Mouse (Mus musculus) layer of hippocampus, adult 8-10 months (tissue): ENCODE data around the gene Tmem256. TPM values are rescaled to one million over a fixed set of nuclear protein-coding genes. Genes with fewer than 3 reads are reported as not detected.

Experiments used
- DNase-seq, 2 experiments: peaks; one replicate each; pipeline ENCODE4 v3.0.0; 2022; ENCODE audit warnings: low spot score in 2 of 2
- total RNA-seq, 4 experiments: library from RNA; stranded (reverse); gene quantifications; 2 replicates each; pipeline ENCODE4 v1.2.4; 2022

The Tmem256 gene
- total RNA-seq, 4 experiments from 2014 or later = 113 to 131 (median 121) TPM

DNA sequence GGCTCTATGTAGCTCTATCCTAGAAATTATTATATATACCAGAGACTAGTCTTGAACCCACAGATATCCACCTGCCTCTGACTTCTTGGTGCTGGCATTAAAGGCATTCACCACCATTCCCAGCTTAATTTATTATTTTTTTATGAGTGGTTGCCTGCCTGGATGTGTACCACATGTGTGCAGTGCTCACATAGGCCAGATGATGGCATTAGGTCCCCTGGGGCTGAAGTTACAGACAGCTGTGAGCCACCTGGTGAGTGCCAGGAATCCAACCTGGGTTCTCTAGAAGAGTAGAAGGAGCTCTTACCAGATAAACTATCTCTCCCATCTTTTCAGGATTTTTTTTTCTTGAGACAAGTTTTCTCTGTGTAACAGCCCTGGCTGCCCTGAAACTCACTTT is 28.0 kb upstream of the Tmem256 start:
- DNase-seq = no peak

GRCm38 (mm10) chr11:69815155-69815554 is 23.2 kb upstream of the Tmem256 start, which contains the start of gene Gm39566:
Gene Gm39566, minus strand, starts transcription at chr11:69815298.
- DNase-seq = no peak

GRCm38 (mm10) chr11:69816520-69816919 is 21.8 kb upstream of the Tmem256 start:
- DNase-seq = no peak

DNA sequence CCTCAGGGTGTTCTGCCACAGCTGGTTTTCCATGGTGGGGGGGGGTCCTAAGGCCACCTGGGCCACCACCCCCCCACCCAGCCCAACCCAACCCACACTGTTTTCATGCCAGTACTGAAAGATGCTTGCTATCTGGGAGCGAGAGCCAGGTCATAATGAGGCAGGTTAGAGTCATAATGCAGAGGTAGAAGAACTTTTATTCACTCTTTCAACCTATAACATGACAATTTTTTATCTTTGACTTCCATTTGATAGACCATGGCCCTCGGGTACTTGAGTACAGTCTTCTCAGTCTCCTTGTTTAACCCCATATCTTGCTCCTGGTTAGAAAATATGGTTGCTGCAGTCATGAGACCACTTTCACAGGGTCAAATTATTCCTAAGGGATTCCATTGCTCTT is 19.9 kb upstream of the Tmem256 start, which contains the start of gene Spem2:
Gene Spem2 (minus strand): TSS at position 101 of the 400 bp plus-strand sequence.
- no peak for DNase-seq

GRCm38 (mm10) chr11:69818871-69819270 is 19.4 kb upstream of the Tmem256 start:
- no peak for DNase-seq

DNA sequence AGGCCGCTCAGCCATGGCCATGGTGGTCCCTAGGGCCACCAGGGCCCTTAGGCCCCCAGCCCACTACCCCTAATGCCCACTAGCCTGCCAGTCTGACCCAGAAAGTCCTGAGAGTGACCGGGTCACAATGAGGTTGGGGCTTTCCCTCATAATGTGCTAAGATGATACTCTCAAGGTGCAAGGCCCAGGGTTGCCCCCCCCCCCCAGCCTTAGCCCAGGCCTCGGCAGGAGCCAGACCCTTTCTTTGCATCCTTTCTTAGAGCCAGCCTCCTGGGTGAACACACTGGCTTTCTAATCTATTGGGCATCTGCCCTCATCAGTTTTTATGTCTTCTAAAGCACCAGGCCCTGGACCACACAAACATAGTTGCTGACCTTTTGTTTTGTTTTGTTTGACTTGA is 16.2 kb upstream of the Tmem256 start, which contains the start of gene Spem1:
Gene Spem1 (minus strand): TSS at position 101 of the 400 bp plus-strand sequence.
- DNase-seq = no peak

GRCm38 (mm10) chr11:69823456-69823855 is 14.9 kb upstream of the Tmem256 start:
- no peak for DNase-seq

DNA sequence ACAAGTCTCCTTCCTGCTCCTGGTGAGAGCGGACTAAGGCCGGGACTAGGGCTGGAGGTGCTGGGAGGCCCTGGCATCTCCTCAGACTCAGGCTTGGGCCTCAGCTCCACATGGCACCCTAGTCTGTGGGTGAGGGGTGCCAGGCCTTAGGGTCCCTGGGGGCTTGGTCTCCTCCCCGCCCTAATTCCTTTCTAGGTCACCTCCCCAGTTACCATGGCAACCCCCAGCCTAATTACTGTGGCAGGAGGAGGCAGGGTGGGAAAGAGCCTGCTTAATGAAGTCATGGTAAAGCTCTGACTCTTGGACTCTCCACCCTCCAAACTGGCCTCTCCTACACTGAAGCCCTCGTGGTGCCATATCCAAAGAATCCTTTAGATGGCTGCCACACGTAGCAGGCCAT is 9.5 kb upstream of the Tmem256 start:
- no peak for DNase-seq

- no peak for DNase-seq
These were observed 4.8 kb upstream of the Tmem256 start for GRCm38 (mm10) chr11:69833554-69833953.

- DNase-seq = no peak
These were observed 4.2 kb upstream of the Tmem256 start for GRCm38 (mm10) chr11:69834001-69834549.

- DNase-seq = no peak
These were observed 2.9 kb upstream of the Tmem256 start for GRCm38 (mm10) chr11:69835326-69835965.

DNA sequence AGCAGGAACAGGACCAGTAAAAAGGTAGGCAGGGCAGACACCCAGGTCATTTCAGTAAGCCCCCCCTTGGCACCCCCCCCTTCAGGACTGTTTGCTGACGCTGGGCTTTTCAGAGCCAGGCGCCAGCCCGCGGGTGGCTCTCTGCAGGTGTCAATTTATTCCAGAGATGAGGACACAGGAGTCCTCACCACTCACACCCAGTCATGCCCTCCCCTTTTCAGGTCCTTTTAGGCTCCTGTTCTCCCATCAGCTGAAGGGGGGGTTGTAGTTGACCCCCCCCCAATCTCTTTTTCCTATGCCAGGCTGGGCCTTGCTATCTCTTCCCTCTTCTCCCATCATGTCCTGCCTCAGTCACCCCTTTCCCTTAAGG is 2.4 kb upstream of the Tmem256 start:
- no peak for DNase-seq

DNA sequence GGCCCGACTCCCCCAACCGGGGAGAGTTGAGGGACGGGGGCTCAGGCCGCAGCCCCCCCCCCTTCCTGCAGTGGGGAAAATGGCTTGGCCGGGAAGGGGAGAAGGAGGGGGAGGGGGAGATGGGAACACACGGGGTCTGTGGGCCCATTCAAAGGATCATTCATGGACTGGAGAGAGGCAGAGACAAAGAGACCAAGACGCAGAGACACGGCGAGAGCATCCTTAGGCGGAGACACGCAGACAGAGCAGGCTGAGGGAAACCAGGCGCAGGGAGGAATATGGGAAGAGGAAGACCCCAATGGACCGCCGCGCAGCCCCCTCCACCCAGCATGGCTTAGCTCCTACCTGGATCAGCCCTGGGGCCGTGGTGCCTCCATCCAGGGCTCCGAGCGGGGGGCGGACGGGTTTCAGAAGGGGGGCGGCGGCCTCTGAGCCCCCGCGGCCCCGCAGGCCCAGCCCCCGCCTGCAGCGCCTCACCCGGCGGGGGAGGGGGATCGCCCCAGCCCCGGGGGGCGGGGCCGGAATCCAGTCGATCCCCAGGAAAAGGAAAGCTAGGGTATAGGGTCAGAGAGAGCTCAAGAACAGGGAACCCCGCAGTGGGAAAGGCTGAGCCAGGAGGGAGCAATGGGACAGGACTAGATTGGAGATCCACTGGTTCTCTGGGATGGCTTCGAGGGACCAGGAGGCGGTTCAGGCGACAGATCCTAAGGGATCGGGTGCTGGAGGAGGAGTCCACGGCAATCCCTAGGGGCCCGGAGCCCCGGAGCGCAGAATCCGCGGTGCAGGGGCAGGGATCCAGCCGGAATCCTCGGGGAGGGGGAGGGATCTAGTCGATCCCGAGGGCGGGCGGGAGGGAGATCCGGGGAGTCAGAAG is 1.4 kb upstream of the Tmem256 start:
- DNase-seq = peak; percentile 31 to 37

DNA sequence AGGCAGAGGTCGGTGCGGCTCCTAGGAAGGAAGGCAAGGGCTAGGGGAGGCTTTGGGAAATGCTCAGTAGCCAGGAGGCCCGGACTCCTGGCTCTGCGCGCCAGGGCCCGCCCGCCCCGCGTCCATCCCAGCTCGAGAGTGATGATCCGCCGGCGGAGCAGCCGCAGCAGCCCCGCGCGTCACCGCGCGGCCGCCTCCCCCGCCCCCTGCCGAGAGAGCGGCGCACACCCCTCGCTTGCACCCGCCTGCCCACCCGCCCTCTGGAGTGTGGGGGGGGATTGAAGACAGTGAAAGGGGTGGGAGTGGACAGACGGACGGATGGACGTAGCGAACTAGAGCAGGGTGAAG is 736 bp upstream of the Tmem256 start, which contains the start of gene Nlgn2:
Gene Nlgn2 (minus strand): TSS at position 181 of the 348 bp plus-strand sequence.
- no peak for DNase-seq

DNA sequence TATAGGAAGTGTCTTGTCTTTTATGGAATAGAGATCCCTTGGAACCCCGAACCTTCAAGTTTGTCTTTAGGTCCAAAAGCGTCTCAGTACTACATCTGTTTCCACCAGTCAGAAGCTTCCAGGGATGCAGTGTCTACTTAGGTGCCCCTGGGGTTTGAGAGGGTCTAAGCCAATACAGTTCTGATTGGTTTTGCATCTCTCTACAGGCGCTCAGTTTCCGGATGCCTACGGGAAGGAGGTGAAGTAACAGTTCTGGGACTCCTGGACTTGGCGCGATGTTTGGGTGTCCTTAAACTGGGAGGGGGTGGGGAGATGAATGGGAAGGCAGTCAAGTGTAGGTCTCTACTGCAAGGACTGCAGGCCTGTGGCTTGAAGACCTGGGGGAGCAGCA is 395 bp downstream of the Tmem256 start:
- no peak for DNase-seq

- DNase-seq = peak; percentile 71 to 83
These were observed 7.9 kb downstream of the Tmem256 start, which contains the start of gene Plscr3 for GRCm38 (mm10) chr11:69846198-69846680. Gene Plscr3, plus strand, starts transcription at chr11:69846376.

GRCm38 (mm10) chr11:69846738-69847688 is 8.7 kb downstream of the Tmem256 start:
- DNase-seq = no peak

GRCm38 (mm10) chr11:69848021-69848420 is 9.7 kb downstream of the Tmem256 start:
- no peak for DNase-seq

GRCm38 (mm10) chr11:69849128-69849527 is 10.8 kb downstream of the Tmem256 start:
- DNase-seq = no peak

DNA sequence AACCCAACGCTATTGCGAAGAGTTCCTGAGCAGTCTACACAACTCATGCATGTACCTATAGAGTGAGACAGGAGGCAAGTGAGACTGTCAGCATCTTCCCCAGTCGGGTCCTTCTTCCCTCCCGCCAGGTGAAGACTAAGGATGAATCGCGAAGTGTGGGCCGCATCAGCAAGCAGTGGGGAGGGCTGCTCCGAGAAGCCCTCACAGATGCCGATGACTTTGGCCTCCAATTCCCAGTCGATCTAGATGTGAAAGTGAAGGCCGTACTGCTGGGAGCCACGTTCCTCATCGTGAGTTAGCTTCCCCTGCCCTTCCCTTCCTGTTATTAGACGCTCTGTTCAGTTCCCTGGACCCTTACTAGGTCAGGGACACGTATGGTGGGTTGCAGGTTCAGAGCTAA is 11.6 kb downstream of the Tmem256 start:
- no peak for DNase-seq

DNA sequence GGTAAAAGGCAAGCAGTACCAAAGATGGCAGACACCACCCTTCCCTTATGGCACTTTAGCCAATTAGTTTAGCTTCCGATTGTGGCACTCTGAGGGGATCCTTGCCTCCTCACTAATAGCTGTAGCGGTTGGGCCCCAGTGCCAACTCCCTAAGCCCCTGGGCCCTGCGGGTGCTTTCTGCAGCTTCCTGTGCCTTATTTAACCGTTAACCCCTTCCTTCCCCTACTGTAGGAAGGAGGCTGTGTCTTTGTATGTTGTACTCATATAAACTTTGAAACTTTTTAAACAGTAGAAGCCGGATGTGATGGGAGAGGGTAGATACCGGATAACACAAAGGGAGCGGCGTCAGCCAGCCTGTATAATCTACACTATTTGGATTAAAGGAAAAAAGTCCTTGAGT is 12.4 kb downstream of the Tmem256 start:
- no peak for DNase-seq
